Mouse (Mus musculus) Muller cell, postnatal 12 days (primary cell): ENCODE data around the gene Gm19410.

ENCODE experiments used
- DNase-seq: peaks from one replicate; pipeline ENCODE4 v3.0.0-alpha.2; 2015; ENCODE audit errors: inconsistent ontology term

Gene Gm19410

DNA sequence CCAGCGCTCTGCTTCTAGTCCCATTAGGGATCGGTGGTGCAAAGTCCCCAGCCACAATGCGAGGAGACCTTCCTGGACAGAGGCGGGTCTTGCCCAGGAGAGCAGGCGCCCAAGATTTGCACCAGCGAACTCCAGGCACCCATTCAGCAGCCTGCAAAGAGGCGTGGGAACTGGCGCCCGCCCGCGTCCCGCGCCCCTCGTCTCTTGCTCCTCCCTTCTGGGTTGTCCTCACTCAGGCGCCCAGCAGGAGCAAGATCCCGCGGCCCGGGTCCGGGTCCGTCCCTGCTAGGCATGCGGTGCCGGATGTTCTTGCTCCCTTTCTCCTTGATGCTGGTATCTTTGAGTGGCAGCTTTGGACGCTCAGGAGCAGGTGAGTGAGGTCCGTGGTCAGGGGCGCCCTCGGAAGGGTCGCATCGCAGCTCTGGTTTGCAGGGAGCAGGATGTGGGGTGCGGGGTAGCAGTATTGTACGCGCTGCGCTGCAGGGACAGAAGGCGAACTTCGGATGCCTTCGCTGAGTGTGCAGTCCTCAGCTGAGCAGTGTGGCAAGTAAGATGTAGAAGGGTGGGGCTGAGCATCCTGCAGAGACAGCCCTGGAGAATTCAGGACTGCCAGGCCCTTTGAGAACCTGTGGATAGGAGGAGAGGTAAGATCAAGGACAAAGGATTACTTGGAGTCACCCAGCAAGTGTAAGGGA is at the start of gene Gm19410:
TSS of gene Gm19410 (plus strand) at position 292 of the 695 bp plus-strand sequence.
- peak; percentile 63 for DNase-seq

DNA sequence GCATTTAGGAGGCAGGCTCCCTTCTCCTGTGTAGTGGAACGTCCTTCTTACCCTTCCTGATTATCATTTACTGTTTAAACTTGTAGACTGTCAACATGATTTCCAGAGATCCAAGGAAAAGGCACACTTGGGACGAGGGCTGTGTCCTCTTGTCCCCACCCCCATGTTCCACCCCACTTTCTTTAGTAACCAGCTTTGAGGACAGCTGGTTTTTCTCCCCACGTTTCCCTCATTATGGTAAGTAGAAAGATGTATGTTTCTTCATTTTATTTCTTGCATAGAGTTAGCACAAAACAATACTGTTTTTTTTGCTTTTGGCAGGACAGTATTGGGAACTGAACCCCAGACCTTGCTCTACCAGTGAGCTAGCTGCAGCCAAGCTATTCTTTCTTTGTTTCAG is 34.8 kb upstream of the Gm19410 start:
- no peak for DNase-seq

DNA sequence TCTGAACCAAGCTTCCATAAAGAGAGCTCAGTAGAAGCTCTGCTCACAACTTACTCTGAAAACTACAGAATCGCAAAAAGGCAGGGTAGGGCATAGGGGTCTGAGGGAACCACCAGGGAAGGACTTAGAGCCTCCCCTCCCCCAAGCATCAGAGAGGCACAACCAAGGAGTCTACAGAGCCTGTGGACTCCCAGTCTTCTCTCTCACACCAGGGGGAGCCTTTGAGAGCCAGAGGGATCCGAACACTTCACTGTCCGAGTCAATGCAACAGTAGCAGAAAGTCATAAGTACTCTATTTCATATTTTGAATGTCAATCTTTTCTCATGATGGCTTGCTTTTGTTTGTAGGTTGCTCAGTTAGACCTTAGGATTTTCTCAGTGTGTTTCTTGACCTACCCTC is 30.2 kb upstream of the Gm19410 start:
- DNase-seq, result no peak

DNA sequence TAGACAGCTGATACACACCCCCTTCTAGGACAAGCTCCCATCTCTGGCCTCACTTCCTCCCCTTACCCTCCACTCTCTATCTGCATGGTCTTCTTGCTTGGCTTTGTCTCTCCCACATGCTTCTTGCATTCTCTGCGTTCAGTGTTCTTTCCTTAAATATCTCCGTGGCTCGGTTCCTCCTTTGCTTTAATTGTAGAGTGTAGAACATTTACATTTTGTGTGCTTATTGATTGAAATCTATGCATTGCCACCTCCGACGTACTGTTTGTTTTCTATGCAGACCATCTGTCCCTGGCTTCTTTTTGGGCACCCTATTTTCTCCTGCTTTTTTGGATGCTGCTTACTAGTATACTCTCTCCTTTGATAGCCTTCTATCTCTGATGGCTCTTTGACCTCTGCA is 9.4 kb upstream of the Gm19410 start:
- DNase-seq, result no peak

DNA sequence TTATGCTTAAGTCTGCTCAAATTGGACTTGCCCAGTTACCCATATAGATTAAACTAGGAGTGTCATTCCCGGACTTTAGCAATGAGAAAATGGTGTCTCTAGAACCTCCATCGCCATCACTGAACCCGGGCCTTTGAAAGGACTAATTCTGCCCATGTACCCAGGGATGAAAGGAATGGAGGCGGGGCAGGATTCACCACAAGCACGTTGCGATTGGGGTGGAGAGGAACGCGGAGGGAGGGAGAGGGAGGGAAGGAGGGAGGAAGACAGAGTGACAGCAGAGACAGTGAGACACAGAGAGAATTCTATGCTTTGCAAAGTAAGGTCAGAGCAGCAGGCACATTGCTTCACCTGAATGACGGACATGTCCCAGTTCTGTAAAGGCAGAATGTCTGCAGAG is 570 bp upstream of the Gm19410 start:
- DNase-seq, result peak; percentile 65

DNA sequence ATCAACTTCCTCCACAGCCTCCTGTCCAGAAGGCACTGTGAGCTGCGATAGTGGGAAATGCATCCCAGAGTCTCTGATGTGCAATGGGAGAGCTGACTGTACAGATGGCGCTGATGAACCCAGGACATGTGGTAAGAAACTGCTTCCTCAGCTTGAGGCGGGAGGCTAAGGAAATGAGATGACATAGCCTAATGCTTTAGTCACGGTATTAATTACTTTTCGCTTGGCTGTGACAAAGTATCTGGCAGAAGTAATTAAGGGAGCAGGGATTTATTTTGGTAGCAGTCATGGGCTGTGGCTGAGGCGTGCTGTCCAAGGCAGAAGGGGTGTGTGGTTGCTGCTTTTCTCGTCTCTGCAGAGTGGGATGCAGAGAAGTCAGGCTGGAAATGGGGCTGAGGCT is 7.9 kb downstream of the Gm19410 start:
- DNase-seq, result peak; percentile 11
